In genomic region chr13:45508495-45508894, GRCm38 (mm10) we compare ENCODE assay signal across 8 mouse cellular contexts. TPM values are rescaled to one million over a fixed set of nuclear protein-coding genes. Genes with fewer than 3 reads are reported as not detected.
A peak's percentile ranks its signal among the peaks of the same experiment; 100 is the strongest.
DNase-seq lines count a peak whose midpoint lies in the region; ATAC-seq and TF ChIP-seq lines count a peak whose summit lies in the region.

No protein-coding gene starts in this region.

- peak; percentile 41 to 67 for DNase-seq in spleen, postnatal 10 days (ENCODE audit: low spot score in 2 of 2)
- no peak for DNase-seq in spleen, adult 12 weeks (ENCODE audit: low spot score)
- peak; percentile 55 for DNase-seq in embryonic facial prominence, embryonic 10.5 days (ENCODE audit: low spot score)
- DNase-seq in heart, adult 2 months = peak; percentile 65 to 79
- peak; percentile 92 for DNase-seq in kidney, adult 2 months
- peak; percentile 60 for DNase-seq in limb, embryonic 11.5 days (ENCODE audit: low spot score)
- peak; percentile 53 for DNase-seq in testis, postnatal 10 days (ENCODE audit: low spot score)

- intact Hi-C loops in heart, adult 2 months (cut with DNase I) = no loop called here

- no peaks in the 10 kb centered on the region for H3K36me3 ChIP-seq in embryonic facial prominence, embryonic 10.5 days (replicated peaks)
- peaks cover 15% of the 10 kb centered on the region for H3K36me3 ChIP-seq in heart, adult 2 months (ENCODE audit: control insufficient read depth, insufficient read depth, low read length)
- no peaks in the 10 kb centered on the region for H3K36me3 ChIP-seq in kidney, adult 2 months (ENCODE audit: control insufficient read depth, insufficient read depth, low read length)
- H3K36me3 ChIP-seq in limb, embryonic 11.5 days (ENCODE audit: control insufficient read depth, insufficient read depth, low read length) = no peaks in the 10 kb centered on the region
- H3K36me3 ChIP-seq in midbrain, embryonic 15.5 days (replicated peaks) = no peaks in the 10 kb centered on the region

- WGBS in embryonic facial prominence, embryonic 10.5 days = under 1% methylated on average over 8 of the region's 8 CpGs
- WGBS in heart, adult 2 months = 4% methylated on average over 8 of the region's 8 CpGs
- under 1% methylated on average over 8 of the region's 8 CpGs for WGBS in kidney, adult 2 months
- under 1% methylated on average over 8 of the region's 8 CpGs for WGBS in limb, embryonic 11.5 days
- WGBS in midbrain, embryonic 15.5 days = 0% methylated on average over 8 of the region's 8 CpGs

- H3K27ac ChIP-seq in embryonic facial prominence, embryonic 10.5 days (replicated peaks) = peak overlapping the region; percentile 51; the same call in 1 of the 2 replicates
- peak overlapping the region; percentile 95 for H3K27ac ChIP-seq in heart, adult 2 months
- H3K27ac ChIP-seq in kidney, adult 2 months (ENCODE audit: insufficient read depth, low read depth, low read length) = peak overlapping the region; percentile 75
- no peak overlapping the region for H3K27ac ChIP-seq in limb, embryonic 11.5 days (replicated peaks; ENCODE audit: low read depth, low read length)
- H3K27ac ChIP-seq in midbrain, embryonic 15.5 days = 0 out of 2 replicates have a peak overlapping the region, but pooled peaks have one; percentile 53

- H3K4me1 ChIP-seq in embryonic facial prominence, embryonic 10.5 days = peaks cover 40% of the 10 kb centered on the region
- peaks cover 15% of the 10 kb centered on the region for H3K4me1 ChIP-seq in heart, adult 2 months (ENCODE audit: control insufficient read depth, insufficient read depth, low read length)
- H3K4me1 ChIP-seq in kidney, adult 2 months (ENCODE audit: control insufficient read depth, insufficient read depth, low read length) = peaks cover 29% of the 10 kb centered on the region
- peaks cover 7% of the 10 kb centered on the region for H3K4me1 ChIP-seq in limb, embryonic 11.5 days (ENCODE audit: control insufficient read depth, insufficient read depth, low read length)
- peaks cover 16% of the 10 kb centered on the region for H3K4me1 ChIP-seq in midbrain, embryonic 15.5 days

- no peak for ATAC-seq in limb, embryonic 11.5 days (ENCODE audit: insufficient number of reproducible peaks, low FRiP score, low TSS enrichment, low read depth)
- ATAC-seq in midbrain, embryonic 15.5 days (replicated peaks) = peak; percentile 57

- H3K4me3 ChIP-seq in embryonic facial prominence, embryonic 10.5 days = peak overlapping the region; percentile 70
- peak overlapping the region; percentile 71 for H3K4me3 ChIP-seq in heart, adult 2 months
- peak overlapping the region; percentile 59 for H3K4me3 ChIP-seq in kidney, adult 2 months (ENCODE audit: insufficient read depth, low read depth, low read length)
- H3K4me3 ChIP-seq in limb, embryonic 11.5 days (ENCODE audit: low read depth, low read length) = peak overlapping the region; percentile 34
- H3K4me3 ChIP-seq in midbrain, embryonic 15.5 days = peak overlapping the region; percentile 57

- H3K9ac ChIP-seq in heart, adult 2 months (ENCODE audit: low read depth, low read length) = peak overlapping the region; percentile 9
- H3K9ac ChIP-seq in limb, embryonic 11.5 days (ENCODE audit: low read length) = 0 out of 2 replicates have a peak overlapping the region, but pooled peaks have one; percentile 4
- H3K9ac ChIP-seq in midbrain, embryonic 15.5 days = 0 out of 2 replicates have a peak overlapping the region, but pooled peaks have one; percentile 57

- no peaks in the 10 kb centered on the region for H3K79me2 ChIP-seq in heart, adult 2 months (replicated peaks; ENCODE audit: control insufficient read depth, insufficient read depth, low read length)

- peaks cover 44% of the 10 kb centered on the region for H3K27me3 ChIP-seq in embryonic facial prominence, embryonic 10.5 days (replicated peaks; ENCODE audit: low read depth, poor library complexity, severe bottlenecking)
- no peaks in the 10 kb centered on the region for H3K27me3 ChIP-seq in heart, adult 2 months (ENCODE audit: control insufficient read depth, insufficient read depth, low read length)
- no peaks in the 10 kb centered on the region for H3K27me3 ChIP-seq in kidney, adult 2 months (replicated peaks; ENCODE audit: control insufficient read depth, insufficient read depth, low read length)
- no peaks in the 10 kb centered on the region for H3K27me3 ChIP-seq in limb, embryonic 11.5 days (ENCODE audit: control insufficient read depth, insufficient read depth, low read length)
- H3K27me3 ChIP-seq in midbrain, embryonic 15.5 days (replicated peaks) = peaks cover 8% of the 10 kb centered on the region

- no peaks in the 10 kb centered on the region for H3K9me3 ChIP-seq in embryonic facial prominence, embryonic 10.5 days
- no peaks in the 10 kb centered on the region for H3K9me3 ChIP-seq in limb, embryonic 11.5 days (ENCODE audit: control insufficient read depth, low read length)
- no peaks in the 10 kb centered on the region for H3K9me3 ChIP-seq in midbrain, embryonic 15.5 days

- TF ChIP-seq EP300 in heart, adult 2 months (IDR thresholded peaks at IDR 0.05; ENCODE audit: insufficient read depth, low read depth, low read length) = no peak

- TF ChIP-seq POLR2A in heart, adult 2 months (IDR thresholded peaks at IDR 0.05; ENCODE audit: insufficient read depth, low read depth, low read length) = peak; percentile 79
- TF ChIP-seq POLR2A in kidney, adult 2 months (IDR thresholded peaks at IDR 0.05; ENCODE audit: low read depth, low read length) = no peak

- peak; percentile 53 for TF ChIP-seq CTCF in heart, adult 2 months (IDR thresholded peaks at IDR 0.05)
- no peak; the same call in 1 of the 2 replicates for TF ChIP-seq CTCF in kidney, adult 2 months (conservative IDR thresholded peaks at IDR 0.05; ENCODE audit: insufficient read depth, insufficient read length, low read depth, low read length)

- H3K4me2 ChIP-seq in limb, embryonic 11.5 days (ENCODE audit: low read depth, severe bottlenecking) = peak overlapping the region; percentile 61
- peak overlapping the region; percentile 88 for H3K4me2 ChIP-seq in midbrain, embryonic 15.5 days

RNA-seq across cellular contexts. Expression of gene Gmpr, which starts 1.3 kb away (rescaled TPM):
- polyA plus RNA-seq in embryonic facial prominence, embryonic 10.5 days (2016; fragmentation: Nextera tagmentation; extraction: Ambion mirVana) = 22.5 and 25.6 TPM in 2 replicates
- total RNA-seq in heart, adult 2 months (2021) = 100 to 1,000 TPM; 139 to 158 TPM
- 171 and 198 TPM in 2 replicates for polyA plus RNA-seq in heart, adult 2 months (2012; rRNA removed)
- polyA plus RNA-seq in kidney, adult 2 months (2012; rRNA removed) = 128 and 131 TPM in 2 replicates
- 19.9 and 23.6 TPM in 2 replicates for polyA plus RNA-seq in limb, embryonic 11.5 days (2014; fragmentation: Nextera tagmentation; extraction: Ambion mirVana)
- 29.5 and 31.7 TPM in 2 replicates for polyA plus RNA-seq in midbrain, embryonic 15.5 days (2015; fragmentation: Nextera tagmentation; extraction: Ambion mirVana)

Comparison
In these comparisons a context has a peak if more than half of its experiments do, and no peak if none do; other contexts are left out.
1. H3K9ac ChIP-seq: peak in every context shown above with its lines; median percentile 57 in midbrain, embryonic 15.5 days; 9 in heart, adult 2 months; 4 in limb, embryonic 11.5 days.